Mouse (Mus musculus) kidney, adult 2 months (tissue): ENCODE results near the gene Ubac2. TPM values are rescaled to one million over a fixed set of nuclear protein-coding genes. Genes with fewer than 3 reads are reported as not detected.

Source experiments
- DNase-seq: peaks from one replicate; pipeline ENCODE4 v3.0.0; 2021
- H3K27ac ChIP-seq: fragments of 200-500 bp; 2 replicates; pipeline ENCODE4 v1.5.1; 2012; ENCODE audit warnings: low read depth, low read length, control low read depth, inconsistent platforms; ENCODE audit not compliant: insufficient read depth
- H3K27me3 ChIP-seq: fragments of 200-500 bp; replicated peaks from 2 replicates; pipeline ENCODE4 v1.6.1; 2012; ENCODE audit warnings: mild to moderate bottlenecking, moderate library complexity, low read length, inconsistent platforms; ENCODE audit not compliant: control insufficient read depth, insufficient read depth
- H3K36me3 ChIP-seq: fragments of 200-500 bp; 2 replicates; pipeline ENCODE4 v1.6.1; 2012; ENCODE audit warnings: mild to moderate bottlenecking, moderate library complexity, low read length, inconsistent platforms; ENCODE audit not compliant: control insufficient read depth, insufficient read depth
- H3K4me1 ChIP-seq: fragments of 200-500 bp; 2 replicates; pipeline ENCODE4 v1.6.1; 2011; ENCODE audit warnings: low read length; ENCODE audit not compliant: control insufficient read depth, insufficient read depth
- H3K4me3 ChIP-seq: fragments of 200-500 bp; 2 replicates; pipeline ENCODE4 v1.5.1; 2011; ENCODE audit warnings: mild to moderate bottlenecking, low read depth, low read length, control low read depth; ENCODE audit not compliant: insufficient read depth
- CTCF ChIP-seq: fragments of 200-500 bp; conservative IDR thresholded peaks from 2 replicates; pipeline ENCODE4 v1.5.1; 2011; ENCODE audit warnings: low read depth, mild to moderate bottlenecking, control low read depth, low read length, moderate library complexity, mixed read lengths; ENCODE audit not compliant: insufficient read depth, insufficient read length
- POLR2A ChIP-seq: fragments of 200-500 bp; IDR thresholded peaks from one replicate; pipeline ENCODE4 v1.6.1; 2011; ENCODE audit warnings: low read depth, low read length, control low read depth
- WGBS: fragments of 180-500 bp; shearing (Covaris S2); methylation state at CpG from one replicate; pipeline ENCODE4 v1.1.7; 2018; 5-methylcytosine and 5-hydroxymethylcytosine counted together
- polyA plus RNA-seq: library from polyadenylated mRNA; depleted of rRNA; stranded (reverse); fragments of >200 nt; gene quantifications from 2 replicates; pipeline ENCODE4 v1.2.3, GENCODE M21; 2012

Ubac2 gene
- polyA plus RNA-seq, 1 experiment: 69.3 TPM

GRCm38 (mm10) chr14:122008261-122008660 lies 129.8 kb downstream of the Ubac2 start:
- WGBS: 92% methylated on average over 4 of the region's 4 CpGs
- no peaks in the 10 kb centered on the region for H3K36me3 ChIP-seq
- no peaks in the 10 kb centered on the region for H3K4me1 ChIP-seq
- no peak for DNase-seq
- no peaks in the 10 kb centered on the region for H3K27me3 ChIP-seq
- TF ChIP-seq CTCF (no peak), POLR2A (no peak)
- no peak overlapping the region for H3K4me3 ChIP-seq
- no peak overlapping the region for H3K27ac ChIP-seq

GRCm38 (mm10) chr14:122009502-122009901 lies 131.1 kb downstream of the Ubac2 start:
- H3K27me3 ChIP-seq: no peaks in the 10 kb centered on the region
- H3K27ac ChIP-seq: no peak overlapping the region
- H3K36me3 ChIP-seq: no peaks in the 10 kb centered on the region
- peak; percentile 28 for DNase-seq
- TF ChIP-seq POLR2A: no peak
- TF ChIP-seq CTCF: no peak
- no peaks in the 10 kb centered on the region for H3K4me1 ChIP-seq
- WGBS: 83% methylated on average over 13 of the region's 13 CpGs
- no peak overlapping the region for H3K4me3 ChIP-seq

- Histone ChIP-seq H3K27me3 (no peaks in the 10 kb centered on the region), H3K4me1 (no peaks in the 10 kb centered on the region), H3K36me3 (no peaks in the 10 kb centered on the region), H3K4me3 (no peak overlapping the region), H3K27ac (no peak overlapping the region)
- 78% methylated on average over 7 of the region's 7 CpGs for WGBS
- TF ChIP-seq CTCF (no peak), POLR2A (no peak)
- DNase-seq: no peak
Measured at GRCm38 (mm10) chr14:122010301-122010700, 131.9 kb downstream of the Ubac2 start.

- no peak for DNase-seq
- TF ChIP-seq CTCF: no peak
- no peak for TF ChIP-seq POLR2A
- no peak overlapping the region for H3K27ac ChIP-seq
Measured at GRCm38 (mm10) chr14:122011768-122012167, 133.3 kb downstream of the Ubac2 start.

GRCm38 (mm10) chr14:122012193-122012592 lies 133.8 kb downstream of the Ubac2 start:
- H3K4me1 ChIP-seq: no peaks in the 10 kb centered on the region
- TF ChIP-seq POLR2A: no peak
- TF ChIP-seq CTCF: no peak

More at GRCm38 (mm10) chr14:122011768-122012167, 133.3 kb downstream of the Ubac2 start:
- Histone ChIP-seq H3K4me1 (no peaks in the 10 kb centered on the region), H3K36me3 (no peaks in the 10 kb centered on the region), H3K27me3 (no peaks in the 10 kb centered on the region), H3K4me3 (no peak overlapping the region)
- WGBS: 93% methylated on average over 8 of the region's 8 CpGs

GRCm38 (mm10) chr14:122012814-122013213 lies 134.4 kb downstream of the Ubac2 start:
- WGBS: 61% methylated on average over 13 of the region's 13 CpGs

More at GRCm38 (mm10) chr14:122012193-122012592, 133.8 kb downstream of the Ubac2 start:
- Histone ChIP-seq H3K36me3 (no peaks in the 10 kb centered on the region), H3K4me3 (no peak overlapping the region), H3K27me3 (no peaks in the 10 kb centered on the region), H3K27ac (no peak overlapping the region)
- DNase-seq: no peak
- WGBS: 64% methylated on average over 5 of the region's 5 CpGs

GRCm38 (mm10) chr14:122013417-122013951 lies 135.1 kb downstream of the Ubac2 start:
- Histone ChIP-seq H3K4me1 (no peaks in the 10 kb centered on the region), H3K27ac (no peak overlapping the region), H3K36me3 (no peaks in the 10 kb centered on the region), H3K4me3 (no peak overlapping the region), H3K27me3 (no peaks in the 10 kb centered on the region)
- TF ChIP-seq CTCF (no peak), POLR2A (no peak)
- peak; percentile 31 for DNase-seq
- 63% methylated on average over 14 of the region's 14 CpGs for WGBS

More at GRCm38 (mm10) chr14:122012814-122013213, 134.4 kb downstream of the Ubac2 start:
- Histone ChIP-seq H3K36me3 (no peaks in the 10 kb centered on the region), H3K4me3 (no peak overlapping the region), H3K27ac (no peak overlapping the region), H3K4me1 (no peaks in the 10 kb centered on the region), H3K27me3 (no peaks in the 10 kb centered on the region)
- TF ChIP-seq CTCF (no peak), POLR2A (no peak)
- no peak for DNase-seq
